Mouse (Mus musculus) intestine, postnatal 0 days (tissue): Measurements from ENCODE around the gene Acap1. TPM values are rescaled to one million over a fixed set of nuclear protein-coding genes. Genes with fewer than 3 reads are reported as not detected.
A peak's percentile ranks its signal among the peaks of the same experiment; 100 is the strongest.

Experiments
- ATAC-seq: fragments of 200-750 bp; cut with Nextera tagmentation; 2 replicates; pipeline ENCODE4 v1.8.0; 2017; ENCODE audit warnings: mild to moderate bottlenecking, moderate TSS enrichment, moderate library complexity
- H3K27ac ChIP-seq: fragments of 300-500 bp; sonication (generic); 2 replicates; pipeline ENCODE4 v1.5.1; 2014; ENCODE audit warnings: mild to moderate bottlenecking, low read depth, low read length, moderate library complexity
- H3K27me3 ChIP-seq: fragments of 300-500 bp; sonication (generic); replicated peaks from 2 replicates; pipeline ENCODE4 v1.6.1; 2014; ENCODE audit warnings: low read length, mixed read lengths; ENCODE audit not compliant: control insufficient read depth, insufficient read depth
- H3K36me3 ChIP-seq: fragments of 300-500 bp; sonication (generic); 2 replicates; pipeline ENCODE4 v1.6.1; 2014; ENCODE audit warnings: mild to moderate bottlenecking, moderate library complexity; ENCODE audit not compliant: control insufficient read depth, insufficient read depth
- H3K4me1 ChIP-seq: fragments of 300-500 bp; sonication (generic); replicated peaks from 2 replicates; pipeline ENCODE4 v1.6.1; 2014; ENCODE audit warnings: antibody characterized with exemption, low read length, mixed read lengths; ENCODE audit not compliant: control insufficient read depth, insufficient read depth
- H3K4me2 ChIP-seq: fragments of 300-500 bp; sonication (generic); replicated peaks from 2 replicates; pipeline ENCODE4 v1.6.1; 2014; ENCODE audit warnings: low read depth, mild to moderate bottlenecking, moderate library complexity
- H3K4me3 ChIP-seq: fragments of 300-500 bp; sonication (generic); 2 replicates; pipeline ENCODE4 v1.5.1; 2014; ENCODE audit warnings: low read depth, low read length
- H3K9ac ChIP-seq: fragments of 300-500 bp; sonication (generic); 2 replicates; pipeline ENCODE4 v1.6.1; 2014; ENCODE audit warnings: mild to moderate bottlenecking, low read depth, low read length
- H3K9me3 ChIP-seq: fragments of 300-500 bp; sonication (generic); 2 replicates; pipeline ENCODE4 v1.6.1; 2016; ENCODE audit warnings: mixed run types; ENCODE audit not compliant: control insufficient read depth
- CTCF ChIP-seq: sonication (generic); IDR thresholded peaks from 2 replicates; pipeline ENCODE4 v1.5.1; 2016; ENCODE audit warnings: low read depth, mild to moderate bottlenecking, control low read depth, antibody characterized with exemption, moderate library complexity
- WGBS: fragments of 180-500 bp; shearing (Covaris S2); extraction: QIAGEN DNeasy Blood & Tissue Kit; methylation state at CpG from one replicate; pipeline ENCODE4 v1.1.7; 2014; 5-methylcytosine and 5-hydroxymethylcytosine counted together
- polyA plus RNA-seq: library from polyadenylated mRNA; unstranded; fragments of >200 nt; fragmentation: Nextera tagmentation; extraction: Ambion mirVana; gene quantifications from 2 replicates; pipeline ENCODE4 v1.2.1, GENCODE M21; 2015

The Acap1 gene
- polyA plus RNA-seq, 1 experiment from 2014 or later, result 1.1 TPM

DNA sequence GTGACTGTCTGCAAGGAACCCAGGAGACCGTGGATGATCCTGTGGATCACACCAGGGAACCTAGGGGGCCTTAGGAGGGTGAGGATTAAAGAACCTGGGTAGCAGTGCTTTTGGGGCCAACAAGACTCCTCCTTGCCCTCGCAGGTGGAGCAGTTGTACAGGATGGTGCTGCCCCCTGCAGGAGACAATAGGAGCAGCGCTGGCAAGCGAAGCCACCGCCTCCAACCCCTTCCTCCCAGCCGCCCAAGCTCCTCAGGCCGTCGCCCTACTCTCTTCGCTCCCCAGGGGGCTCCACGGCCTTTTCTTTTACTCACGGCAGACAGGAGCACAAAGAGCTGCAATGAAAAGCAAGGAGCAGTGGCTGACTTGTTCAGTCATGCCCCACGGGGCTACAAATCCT lies 18.5 kb downstream of the Acap1 start:
- Histone ChIP-seq H3K4me3 (no peak overlapping the region), H3K4me1 (peaks cover 5% of the 10 kb centered on the region; the same call in 1 of the 2 replicates), H3K9ac (no peak overlapping the region; the same call in 1 of the 2 replicates), H3K4me2 (peak overlapping the region; percentile 35), H3K27me3 (no peaks in the 10 kb centered on the region), H3K36me3 (no peaks in the 10 kb centered on the region), H3K9me3 (no peaks in the 10 kb centered on the region), H3K27ac (no peak overlapping the region; the same call in 1 of the 2 replicates)
- peak; percentile 39 for ATAC-seq
- peak; percentile 95 for TF ChIP-seq CTCF
- WGBS, result 3% methylated on average over 12 of the region's 12 CpGs

DNA sequence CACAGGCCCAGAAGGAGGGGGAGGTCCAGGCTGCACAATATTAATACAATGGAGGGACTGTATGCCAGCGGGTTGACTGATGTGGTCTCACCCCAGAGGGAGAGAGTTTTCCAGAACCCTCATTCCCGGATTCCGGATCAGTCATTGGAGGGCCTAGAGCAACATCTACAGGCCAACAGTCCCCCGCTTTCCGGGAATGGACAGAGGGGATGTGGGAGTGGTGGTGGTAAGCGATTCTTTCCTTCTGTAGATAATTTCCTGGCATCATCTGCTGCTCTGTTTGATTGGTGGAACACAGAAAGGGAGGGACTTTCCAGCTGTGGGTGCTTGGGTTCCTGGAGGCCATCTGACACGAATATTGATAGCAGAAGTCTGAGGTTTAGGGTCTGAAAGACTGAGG lies 19.2 kb downstream of the Acap1 start:
- Histone ChIP-seq H3K9me3 (no peaks in the 10 kb centered on the region), H3K27ac (peak overlapping the region; percentile 28; the same call in 1 of the 2 replicates), H3K9ac (no peak overlapping the region), H3K36me3 (no peaks in the 10 kb centered on the region), H3K27me3 (no peaks in the 10 kb centered on the region), H3K4me2 (peak overlapping the region; percentile 35; the same call in 1 of the 2 replicates), H3K4me1 (peaks cover 5% of the 10 kb centered on the region; the same call in 1 of the 2 replicates), H3K4me3 (no peak overlapping the region)
- 44% methylated on average over 7 of the region's 7 CpGs for WGBS
- no peak for ATAC-seq
- no peak for TF ChIP-seq CTCF

DNA sequence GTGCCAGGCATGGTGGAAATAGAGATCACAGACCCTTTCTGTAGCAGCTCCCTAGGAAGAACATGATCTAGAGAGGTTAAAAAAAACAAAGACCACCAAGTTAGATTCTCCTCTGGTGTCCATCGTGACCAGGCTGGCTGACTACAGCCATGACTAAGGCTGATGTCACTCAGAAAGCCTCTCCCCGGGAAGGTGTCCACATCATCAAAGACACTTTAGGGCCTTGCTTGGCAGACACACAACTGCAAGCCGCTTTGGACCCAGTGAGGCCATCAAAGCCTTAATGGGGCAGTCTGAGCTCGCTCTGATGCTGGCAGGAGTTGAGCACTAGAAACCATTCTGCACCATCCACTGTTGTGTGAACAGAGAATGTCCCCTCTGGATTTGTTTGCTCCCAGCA lies 22.9 kb downstream of the Acap1 start:
- no peak overlapping the region for H3K27ac ChIP-seq
- no peaks in the 10 kb centered on the region for H3K9me3 ChIP-seq
- 82% methylated on average over 4 of the region's 4 CpGs for WGBS
- no peaks in the 10 kb centered on the region for H3K27me3 ChIP-seq
- no peak overlapping the region for H3K4me3 ChIP-seq
- ATAC-seq, result no peak
- H3K9ac ChIP-seq, result no peak overlapping the region
- H3K36me3 ChIP-seq, result no peaks in the 10 kb centered on the region
- no peaks in the 10 kb centered on the region for H3K4me1 ChIP-seq
- TF ChIP-seq CTCF, result no peak
- no peak overlapping the region for H3K4me2 ChIP-seq

DNA sequence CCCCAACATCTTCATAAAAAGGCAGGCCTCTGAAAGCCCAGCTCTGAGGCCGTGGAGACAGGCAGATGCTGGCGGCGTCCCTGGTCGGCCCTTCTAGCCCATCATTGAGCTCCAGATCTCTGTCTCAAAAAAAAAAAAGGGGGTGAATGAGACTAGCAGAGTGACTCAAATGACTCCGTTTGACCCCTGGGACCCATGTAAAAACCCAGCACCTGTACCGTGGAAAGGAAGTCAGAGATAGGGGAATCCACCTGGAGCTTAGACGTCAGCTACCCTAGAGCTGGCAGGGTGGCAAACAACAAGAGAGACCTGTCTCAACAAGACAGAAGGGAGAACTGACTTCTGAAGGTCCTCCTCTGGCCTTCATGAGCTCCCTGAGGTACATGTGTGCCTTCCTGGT lies 23.5 kb downstream of the Acap1 start:
- H3K4me2 ChIP-seq, result no peak overlapping the region
- no peak overlapping the region for H3K9ac ChIP-seq
- H3K27ac ChIP-seq, result no peak overlapping the region
- no peak for ATAC-seq
- no peaks in the 10 kb centered on the region for H3K36me3 ChIP-seq
- WGBS, result 86% methylated on average over 7 of the region's 7 CpGs
- H3K4me3 ChIP-seq, result no peak overlapping the region
- no peaks in the 10 kb centered on the region for H3K27me3 ChIP-seq
- no peak for TF ChIP-seq CTCF
- no peaks in the 10 kb centered on the region for H3K4me1 ChIP-seq
- no peaks in the 10 kb centered on the region for H3K9me3 ChIP-seq

DNA sequence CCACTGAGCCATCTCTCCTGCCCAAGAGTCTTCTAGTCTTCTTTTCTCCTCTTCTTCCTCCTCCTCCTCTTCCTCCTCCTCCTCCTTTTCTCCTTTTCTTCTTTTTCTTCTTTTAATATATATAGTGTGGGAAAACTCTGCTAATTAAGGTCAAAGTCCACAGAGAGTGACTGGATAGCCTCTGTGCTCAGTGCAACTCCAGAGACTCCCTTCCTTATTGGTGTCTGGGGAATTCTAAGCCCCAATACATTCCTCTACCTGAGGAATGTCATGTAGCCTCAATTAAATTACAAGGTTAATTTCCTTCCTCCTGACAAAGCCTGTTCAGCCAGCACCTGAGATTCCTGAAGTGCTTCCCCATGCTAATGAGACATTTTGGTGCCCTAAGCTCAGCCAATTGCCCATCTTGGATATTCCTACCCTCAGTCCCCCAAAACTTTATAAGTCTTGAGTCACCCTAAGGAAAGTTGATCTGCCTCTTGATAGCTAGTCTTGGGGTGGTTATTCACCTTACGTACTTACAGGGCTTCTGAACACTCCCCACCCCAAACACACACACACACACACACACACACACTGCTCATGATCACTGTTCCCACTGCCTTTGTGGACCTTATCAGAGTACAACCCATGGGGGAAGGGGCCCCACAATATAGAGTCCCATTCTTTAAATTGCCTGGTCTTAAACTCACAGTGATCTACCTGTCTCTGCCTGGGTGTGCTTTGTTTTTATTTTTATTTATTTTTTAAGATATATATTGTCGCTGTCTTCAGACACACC lies 24.9 kb downstream of the Acap1 start:
- no peak for TF ChIP-seq CTCF
- H3K9ac ChIP-seq, result no peak overlapping the region
- H3K4me3 ChIP-seq, result no peak overlapping the region
- H3K4me2 ChIP-seq, result no peak overlapping the region
- 63% methylated on average over 2 of the region's 2 CpGs for whole genome bisulfite sequencing
- H3K4me1 ChIP-seq, result no peaks in the 10 kb centered on the region
- H3K9me3 ChIP-seq, result no peaks in the 10 kb centered on the region
- peak; percentile 73 for ATAC-seq
- no peak overlapping the region for H3K27ac ChIP-seq
- H3K36me3 ChIP-seq, result no peaks in the 10 kb centered on the region
- H3K27me3 ChIP-seq, result no peaks in the 10 kb centered on the region

DNA sequence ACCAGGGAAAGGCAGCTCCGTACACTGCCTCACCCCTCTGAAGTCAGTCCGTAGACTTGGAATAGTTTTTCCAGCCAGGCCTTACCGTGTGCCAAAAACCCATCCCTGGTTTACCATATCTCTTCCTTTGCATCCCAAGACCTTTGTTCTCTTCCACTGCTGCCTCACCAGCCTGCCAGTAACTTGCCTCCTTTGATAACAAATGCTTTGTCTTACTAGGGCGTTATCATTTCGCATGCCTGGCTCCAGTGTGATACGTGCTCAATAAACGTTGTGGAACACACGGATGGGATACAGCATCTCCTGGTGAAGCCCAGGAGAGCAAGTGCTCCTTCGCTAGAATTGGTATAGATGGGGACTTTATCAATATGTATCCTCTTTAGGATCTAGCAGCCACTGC lies 28.0 kb downstream of the Acap1 start:
- H3K9ac ChIP-seq, result no peak overlapping the region
- no peaks in the 10 kb centered on the region for H3K4me1 ChIP-seq
- no peaks in the 10 kb centered on the region for H3K36me3 ChIP-seq
- no peak overlapping the region for H3K4me2 ChIP-seq
- no peak overlapping the region for H3K27ac ChIP-seq
- 47% methylated on average over 9 of the region's 9 CpGs for WGBS
- H3K9me3 ChIP-seq, result no peaks in the 10 kb centered on the region
- TF ChIP-seq CTCF, result no peak
- H3K27me3 ChIP-seq, result no peaks in the 10 kb centered on the region
- no peak overlapping the region for H3K4me3 ChIP-seq
- ATAC-seq, result no peak
